Mouse (Mus musculus): Measurements from ENCODE around the gene Mc3r. TPM values are rescaled to one million over a fixed set of nuclear protein-coding genes. Genes with fewer than 3 reads are reported as not detected.

Gene Mc3r
- polyA plus RNA-seq, 1 experiment from 2014 or later = not detected

DNA sequence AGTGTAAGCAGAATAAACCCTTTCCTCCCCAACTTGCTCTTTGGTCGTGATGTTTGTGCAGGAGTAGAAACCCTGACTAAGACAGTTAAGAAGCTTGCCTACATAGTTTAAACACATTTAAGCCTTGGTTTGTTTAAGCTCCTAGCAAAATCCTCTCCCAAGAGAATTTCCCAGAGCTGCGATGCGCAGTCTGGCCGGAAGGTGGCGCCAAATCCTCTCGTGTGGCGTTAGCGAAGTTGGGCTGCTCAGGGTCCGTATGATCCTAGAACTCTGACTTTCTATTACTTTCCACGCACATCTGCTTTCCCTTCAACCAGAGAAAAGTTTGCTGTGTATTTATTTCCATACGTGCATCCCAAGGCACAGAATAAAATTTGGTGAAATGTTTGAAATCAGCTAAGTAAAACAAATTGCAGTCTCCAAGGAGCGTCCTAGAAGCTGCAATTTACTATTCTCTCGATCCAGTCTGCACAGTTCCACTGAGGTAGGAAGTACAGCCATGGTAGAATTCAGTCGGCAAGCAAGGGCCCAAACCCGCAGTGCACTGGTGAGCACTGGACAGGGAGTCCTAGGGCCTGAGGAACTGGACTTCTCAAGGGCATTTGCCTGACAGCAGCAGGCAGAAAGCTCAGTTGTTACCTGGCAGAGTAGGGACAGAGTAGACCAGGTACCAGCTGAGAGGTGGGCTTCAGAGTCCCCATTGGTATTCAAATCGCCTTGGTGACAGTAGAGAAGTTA lies 26.5 kb upstream of the Mc3r start:
- H3K4me2 ChIP-seq (ENCODE audit: low read depth, low read length) = no peak overlapping the region
- peaks cover 2% of the 10 kb centered on the region; the same call in 1 of the 2 replicates for H3K27me3 ChIP-seq (replicated peaks; ENCODE audit: control insufficient read depth, insufficient read depth, low read length)
- H3K9me3 ChIP-seq (ENCODE audit: control insufficient read depth, low read length) = no peaks in the 10 kb centered on the region
- H3K36me3 ChIP-seq (ENCODE audit: control insufficient read depth, insufficient read depth, low read length) = no peaks in the 10 kb centered on the region
- H3K4me3 ChIP-seq (ENCODE audit: low read length) = no peak overlapping the region
- no peak overlapping the region for H3K9ac ChIP-seq (ENCODE audit: low read depth, low read length)
- no peak for ATAC-seq
- WGBS = 11% methylated on average over 16 of the region's 16 CpGs
- H3K27ac ChIP-seq (ENCODE audit: low read length) = no peak overlapping the region
- H3K4me1 ChIP-seq (ENCODE audit: control insufficient read depth, insufficient read depth, low read length) = no peaks in the 10 kb centered on the region

DNA sequence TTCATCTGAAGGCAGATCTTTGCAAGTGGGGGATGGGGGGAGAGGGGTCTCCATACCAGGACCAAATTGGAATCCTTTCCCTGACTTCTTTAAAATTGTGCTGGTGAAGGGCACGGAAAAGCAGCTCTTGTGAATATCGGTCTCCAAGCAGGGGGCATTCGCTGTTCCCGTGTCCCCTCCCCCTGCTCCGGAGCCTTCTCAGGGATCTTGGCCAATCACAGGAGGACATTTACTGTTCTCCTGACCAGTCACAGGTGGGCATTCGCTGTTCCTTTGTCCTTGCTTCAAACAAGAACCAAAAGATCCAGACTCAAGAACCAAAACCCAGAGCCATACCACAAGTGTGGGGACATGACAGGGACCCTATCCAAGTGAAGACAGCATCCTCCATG lies 25.9 kb upstream of the Mc3r start:
- no peaks in the 10 kb centered on the region for H3K36me3 ChIP-seq (ENCODE audit: control insufficient read depth, insufficient read depth, low read length)
- no peak overlapping the region for H3K9ac ChIP-seq (ENCODE audit: low read depth, low read length)
- H3K4me2 ChIP-seq (ENCODE audit: low read depth, low read length) = no peak overlapping the region
- H3K4me1 ChIP-seq (ENCODE audit: control insufficient read depth, insufficient read depth, low read length) = no peaks in the 10 kb centered on the region
- H3K27ac ChIP-seq (ENCODE audit: low read length) = no peak overlapping the region
- 22% methylated on average over 6 of the region's 6 CpGs for WGBS
- H3K9me3 ChIP-seq (ENCODE audit: control insufficient read depth, low read length) = no peaks in the 10 kb centered on the region
- H3K27me3 ChIP-seq (replicated peaks; ENCODE audit: control insufficient read depth, insufficient read depth, low read length) = peaks cover 2% of the 10 kb centered on the region; the same call in 1 of the 2 replicates
- ATAC-seq = no peak
- no peak overlapping the region for H3K4me3 ChIP-seq (ENCODE audit: low read length)

DNA sequence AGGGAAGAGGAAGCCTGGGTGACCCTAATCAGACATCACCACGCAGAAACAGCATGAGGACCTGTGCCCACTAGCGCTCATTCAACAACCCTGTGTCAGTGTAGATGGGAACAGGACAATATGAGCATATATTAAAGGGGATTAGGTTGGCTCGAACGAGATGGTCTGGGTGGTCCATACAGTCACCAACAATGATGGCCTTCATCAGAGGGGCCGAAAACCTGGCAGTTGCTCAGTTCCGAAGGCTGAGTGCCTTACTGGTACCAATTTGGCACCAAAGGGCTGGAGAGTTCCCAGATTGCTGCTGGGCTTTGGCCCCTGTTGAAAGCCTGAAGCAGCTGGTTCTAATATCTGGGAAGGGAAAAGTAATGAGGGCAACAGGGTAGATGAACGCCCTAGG lies 25.4 kb upstream of the Mc3r start:
- Histone ChIP-seq H3K4me2 (ENCODE audit: low read depth, low read length) (no peak overlapping the region), H3K27ac (ENCODE audit: low read length) (no peak overlapping the region), H3K4me3 (ENCODE audit: low read length) (no peak overlapping the region), H3K27me3 (replicated peaks; ENCODE audit: control insufficient read depth, insufficient read depth, low read length) (peaks cover 2% of the 10 kb centered on the region; the same call in 1 of the 2 replicates), H3K9ac (ENCODE audit: low read depth, low read length) (no peak overlapping the region), H3K9me3 (ENCODE audit: control insufficient read depth, low read length) (no peaks in the 10 kb centered on the region), H3K36me3 (ENCODE audit: control insufficient read depth, insufficient read depth, low read length) (no peaks in the 10 kb centered on the region), H3K4me1 (ENCODE audit: control insufficient read depth, insufficient read depth, low read length) (no peaks in the 10 kb centered on the region)
- 79% methylated on average over 7 of the region's 7 CpGs for WGBS
- ATAC-seq = no peak

GRCm38 (mm10) chr2:172223451-172224200 lies 24.7 kb upstream of the Mc3r start:
- Histone ChIP-seq H3K9ac (ENCODE audit: low read depth, low read length) (no peak overlapping the region), H3K4me3 (ENCODE audit: low read length) (no peak overlapping the region), H3K9me3 (ENCODE audit: control insufficient read depth, low read length) (no peaks in the 10 kb centered on the region), H3K36me3 (ENCODE audit: control insufficient read depth, insufficient read depth, low read length) (no peaks in the 10 kb centered on the region), H3K4me1 (ENCODE audit: control insufficient read depth, insufficient read depth, low read length) (no peaks in the 10 kb centered on the region), H3K27ac (ENCODE audit: low read length) (no peak overlapping the region), H3K4me2 (ENCODE audit: low read depth, low read length) (no peak overlapping the region), H3K27me3 (replicated peaks; ENCODE audit: control insufficient read depth, insufficient read depth, low read length) (peaks cover 2% of the 10 kb centered on the region; the same call in 1 of the 2 replicates)
- WGBS = 83% methylated on average over 8 of the region's 8 CpGs
- no peak for ATAC-seq

GRCm38 (mm10) chr2:172226945-172227344 lies 21.3 kb upstream of the Mc3r start:
- Histone ChIP-seq H3K4me3 (ENCODE audit: low read length) (no peak overlapping the region), H3K27me3 (replicated peaks; ENCODE audit: control insufficient read depth, insufficient read depth, low read length) (peaks cover 2% of the 10 kb centered on the region; the same call in 1 of the 2 replicates), H3K4me1 (ENCODE audit: control insufficient read depth, insufficient read depth, low read length) (no peaks in the 10 kb centered on the region), H3K9me3 (ENCODE audit: control insufficient read depth, low read length) (no peaks in the 10 kb centered on the region), H3K9ac (ENCODE audit: low read depth, low read length) (no peak overlapping the region), H3K36me3 (ENCODE audit: control insufficient read depth, insufficient read depth, low read length) (no peaks in the 10 kb centered on the region), H3K27ac (ENCODE audit: low read length) (no peak overlapping the region), H3K4me2 (ENCODE audit: low read depth, low read length) (no peak overlapping the region)
- WGBS = 41% methylated on average over 7 of the region's 7 CpGs
- no peak for ATAC-seq

- no peak overlapping the region for H3K4me2 ChIP-seq (ENCODE audit: low read depth, low read length)
- no peak for ATAC-seq
Measured at GRCm38 (mm10) chr2:172227808-172228207, 20.5 kb upstream of the Mc3r start.

GRCm38 (mm10) chr2:172229190-172229589 lies 19.1 kb upstream of the Mc3r start:
- 39% methylated on average over 3 of the region's 3 CpGs for WGBS
- Histone ChIP-seq H3K36me3 (ENCODE audit: control insufficient read depth, insufficient read depth, low read length) (no peaks in the 10 kb centered on the region), H3K9ac (ENCODE audit: low read depth, low read length) (no peak overlapping the region), H3K4me1 (ENCODE audit: control insufficient read depth, insufficient read depth, low read length) (no peaks in the 10 kb centered on the region), H3K4me3 (ENCODE audit: low read length) (no peak overlapping the region), H3K9me3 (ENCODE audit: control insufficient read depth, low read length) (no peaks in the 10 kb centered on the region), H3K4me2 (ENCODE audit: low read depth, low read length) (no peak overlapping the region), H3K27me3 (replicated peaks; ENCODE audit: control insufficient read depth, insufficient read depth, low read length) (no peaks in the 10 kb centered on the region), H3K27ac (ENCODE audit: low read length) (no peak overlapping the region)
- no peak for ATAC-seq

More at GRCm38 (mm10) chr2:172227808-172228207, 20.5 kb upstream of the Mc3r start:
- H3K4me1 ChIP-seq (ENCODE audit: control insufficient read depth, insufficient read depth, low read length) = no peaks in the 10 kb centered on the region
- no peaks in the 10 kb centered on the region for H3K36me3 ChIP-seq (ENCODE audit: control insufficient read depth, insufficient read depth, low read length)
- no peak overlapping the region for H3K9ac ChIP-seq (ENCODE audit: low read depth, low read length)
- WGBS = 98% methylated on average over 3 of the region's 3 CpGs
- H3K27ac ChIP-seq (ENCODE audit: low read length) = no peak overlapping the region
- H3K4me3 ChIP-seq (ENCODE audit: low read length) = no peak overlapping the region
- no peaks in the 10 kb centered on the region for H3K27me3 ChIP-seq (replicated peaks; ENCODE audit: control insufficient read depth, insufficient read depth, low read length)
- no peaks in the 10 kb centered on the region for H3K9me3 ChIP-seq (ENCODE audit: control insufficient read depth, low read length)

DNA sequence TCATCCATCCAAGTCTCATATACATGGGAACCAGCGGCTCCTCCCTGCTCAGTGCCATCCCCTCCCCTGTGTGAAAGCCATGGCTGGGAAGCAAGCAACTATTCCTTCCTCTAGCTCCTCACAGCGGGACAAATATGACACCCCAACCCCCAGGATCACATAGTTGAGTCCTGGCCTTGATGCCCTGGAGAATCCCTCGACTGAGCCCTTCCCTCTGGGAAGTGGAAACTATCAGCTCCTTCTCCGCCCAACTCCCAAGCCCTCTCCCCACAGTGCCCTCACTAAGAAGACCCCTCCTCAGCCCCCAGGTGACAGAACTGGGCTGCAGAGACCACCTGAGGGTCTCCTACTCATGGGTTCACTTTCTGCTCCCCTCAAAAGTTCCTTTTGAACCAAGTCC lies 18.2 kb upstream of the Mc3r start:
- ATAC-seq = no peak
- WGBS = 60% methylated on average over 4 of the region's 4 CpGs
- no peaks in the 10 kb centered on the region for H3K9me3 ChIP-seq (ENCODE audit: control insufficient read depth, low read length)

GRCm38 (mm10) chr2:172238220-172238619 lies 10.1 kb upstream of the Mc3r start:
- no peak for ATAC-seq
- Histone ChIP-seq H3K4me3 (ENCODE audit: low read length) (no peak overlapping the region), H3K27me3 (replicated peaks; ENCODE audit: control insufficient read depth, insufficient read depth, low read length) (no peaks in the 10 kb centered on the region), H3K9me3 (ENCODE audit: control insufficient read depth, low read length) (no peaks in the 10 kb centered on the region), H3K36me3 (ENCODE audit: control insufficient read depth, insufficient read depth, low read length) (no peaks in the 10 kb centered on the region), H3K9ac (ENCODE audit: low read depth, low read length) (no peak overlapping the region), H3K27ac (ENCODE audit: low read length) (no peak overlapping the region), H3K4me1 (ENCODE audit: control insufficient read depth, insufficient read depth, low read length) (no peaks in the 10 kb centered on the region), H3K4me2 (ENCODE audit: low read depth, low read length) (no peak overlapping the region)
- WGBS = 84% methylated on average over 5 of the region's 5 CpGs

More for the DNA sequence above, 18.2 kb upstream of the Mc3r start:
- Histone ChIP-seq H3K36me3 (ENCODE audit: control insufficient read depth, insufficient read depth, low read length) (no peaks in the 10 kb centered on the region), H3K9ac (ENCODE audit: low read depth, low read length) (no peak overlapping the region), H3K4me2 (ENCODE audit: low read depth, low read length) (no peak overlapping the region), H3K4me3 (ENCODE audit: low read length) (no peak overlapping the region), H3K27me3 (replicated peaks; ENCODE audit: control insufficient read depth, insufficient read depth, low read length) (no peaks in the 10 kb centered on the region), H3K4me1 (ENCODE audit: control insufficient read depth, insufficient read depth, low read length) (no peaks in the 10 kb centered on the region), H3K27ac (ENCODE audit: low read length) (no peak overlapping the region)
